Mouse (Mus musculus): Measurements from ENCODE around the gene Cux1. TPM values are rescaled to one million over a fixed set of nuclear protein-coding genes. Genes with fewer than 3 reads are reported as not detected.
A peak's percentile ranks its signal among the peaks of the same experiment; 100 is the strongest.

Gene Cux1
- 45.9 and 46.6 TPM in 2 replicates for polyA plus RNA-seq (2012; rRNA removed)

DNA sequence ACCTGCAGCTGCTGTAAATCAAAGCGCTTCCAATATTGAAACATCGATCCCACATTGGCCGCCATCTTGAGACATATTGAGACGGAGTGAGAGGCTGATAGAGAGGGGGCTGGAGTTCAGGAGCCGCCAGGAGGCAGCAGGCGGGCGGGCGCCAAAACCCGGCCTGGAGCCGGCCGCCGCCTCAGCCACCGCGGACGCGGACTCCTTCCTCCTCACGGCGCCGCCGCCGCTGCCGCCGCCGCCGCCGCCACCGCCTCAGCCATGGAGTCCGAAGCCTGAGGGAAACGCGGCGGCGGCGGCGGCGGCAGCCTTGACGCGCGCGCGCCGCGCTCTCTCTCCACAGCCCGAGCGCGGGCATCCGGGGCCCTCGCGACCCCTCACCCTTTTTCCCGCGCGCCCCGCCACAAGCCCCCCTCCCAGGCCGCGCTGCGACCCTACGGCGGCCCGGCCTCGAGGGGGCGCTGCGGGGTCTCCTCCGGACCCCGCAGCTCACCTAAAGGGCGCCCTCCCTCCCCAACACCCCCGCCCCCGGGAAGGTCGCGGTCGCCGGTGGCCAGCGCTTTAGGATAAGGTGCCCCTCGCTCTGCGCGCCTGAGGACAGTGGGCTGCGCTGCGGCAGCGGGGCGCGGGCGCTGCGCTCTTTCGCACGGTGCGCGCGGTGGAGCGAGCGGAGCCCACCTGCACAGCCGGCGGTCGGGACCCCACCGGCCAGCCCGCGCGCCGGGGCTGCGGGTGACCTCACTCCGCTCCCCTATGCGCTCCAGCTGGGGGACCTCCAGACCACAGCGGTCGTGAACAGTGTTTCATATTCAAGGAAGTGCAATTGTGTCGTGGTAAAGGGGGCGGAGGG, at the start of gene Cux1:
Gene Cux1 (minus strand): TSS at position 315 of the 850 bp plus-strand sequence.
- WGBS, result under 1% methylated on average over 70 of the region's 103 CpGs

DNA sequence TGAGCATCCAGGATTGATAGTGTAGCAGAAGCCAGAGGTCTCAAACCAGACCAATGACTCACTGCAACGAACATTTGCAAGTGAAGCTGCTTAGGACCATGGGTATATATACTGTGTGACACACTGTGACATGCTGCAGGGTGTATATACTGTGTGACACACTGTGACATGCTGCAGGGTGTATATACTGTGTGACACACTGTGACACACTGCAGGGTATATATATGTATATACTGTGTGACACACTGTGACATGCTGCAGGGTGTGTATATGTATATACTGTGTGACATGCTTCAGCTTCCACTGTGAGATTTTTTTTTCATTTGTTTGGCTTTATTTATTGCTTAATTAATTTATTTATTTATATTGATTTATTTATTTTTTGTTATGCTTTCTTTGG, 45.1 kb upstream of the Cux1 start:
- Histone ChIP-seq H3K4me1 (ENCODE audit: control insufficient read depth, insufficient read depth, low read length) (peaks cover 3% of the 10 kb centered on the region; the same call in 1 of the 2 replicates), H3K4me3 (replicated peaks; ENCODE audit: extremely low read depth, low read depth, low read length) (no peak overlapping the region)
- 69% methylated on average over 1 of the region's 1 CpGs for WGBS
- TF ChIP-seq POLR2A (IDR thresholded peaks at IDR 0.05; ENCODE audit: borderline replicate concordance, extremely low read depth, low read depth, low read length) (no peak), CTCF (IDR thresholded peaks at IDR 0.05; ENCODE audit: insufficient read depth, low read length) (no peak)
- no peak for DNase-seq

More for the DNA sequence above, at the start of gene Cux1:
- peak; percentile 75 for DNase-seq
- Histone ChIP-seq H3K4me1 (ENCODE audit: control insufficient read depth, insufficient read depth, low read length) (peaks cover 6% of the 10 kb centered on the region), H3K4me3 (replicated peaks; ENCODE audit: extremely low read depth, low read depth, low read length) (peak within 1 kb of the TSS; percentile 93)
- no peak for TF ChIP-seq CTCF (IDR thresholded peaks at IDR 0.05; ENCODE audit: insufficient read depth, low read length)
- TF ChIP-seq POLR2A (IDR thresholded peaks at IDR 0.05; ENCODE audit: borderline replicate concordance, extremely low read depth, low read depth, low read length), result 0 out of 2 replicates have a peak, but pooled peaks have one; percentile 13

DNA sequence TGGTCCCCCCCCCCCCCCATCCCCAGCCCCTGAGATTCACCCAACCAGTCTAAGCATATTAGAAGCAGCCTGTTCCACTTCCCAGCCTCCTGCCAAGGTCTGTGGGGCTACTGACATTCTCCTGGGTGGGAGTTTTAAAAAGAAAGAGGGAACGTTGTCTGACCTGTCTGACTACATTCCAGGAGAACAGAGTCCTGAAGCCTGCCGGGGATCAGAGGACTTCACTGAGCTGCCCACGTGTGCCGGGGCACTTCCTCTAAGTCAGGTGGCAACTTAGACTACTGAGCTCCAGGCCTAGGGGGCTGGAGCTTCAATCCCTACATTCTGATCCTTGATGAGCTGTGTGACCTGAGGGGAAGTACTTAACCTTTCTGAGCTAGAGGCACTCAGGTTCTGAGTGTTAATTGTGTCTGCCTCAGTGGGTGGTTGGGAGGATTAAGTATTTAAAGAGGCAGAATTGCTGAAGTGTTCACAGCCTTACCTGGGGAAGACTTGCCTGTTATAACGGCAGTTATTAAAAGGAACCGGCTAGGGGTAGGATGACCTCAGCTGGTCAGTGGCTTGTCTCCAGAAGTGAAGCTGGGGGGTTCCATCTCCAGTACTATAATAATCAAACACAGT, 41.6 kb upstream of the Cux1 start:
- no peak for TF ChIP-seq CTCF (IDR thresholded peaks at IDR 0.05; ENCODE audit: insufficient read depth, low read length)
- no peak for TF ChIP-seq POLR2A (IDR thresholded peaks at IDR 0.05; ENCODE audit: borderline replicate concordance, extremely low read depth, low read depth, low read length)
- 54% methylated on average over 6 of the region's 6 CpGs for WGBS
- H3K4me1 ChIP-seq (ENCODE audit: control insufficient read depth, insufficient read depth, low read length), result peaks cover 3% of the 10 kb centered on the region; the same call in 1 of the 2 replicates
- no peak overlapping the region for H3K4me3 ChIP-seq (replicated peaks; ENCODE audit: extremely low read depth, low read depth, low read length)
- peak; percentile 22 for DNase-seq

DNA sequence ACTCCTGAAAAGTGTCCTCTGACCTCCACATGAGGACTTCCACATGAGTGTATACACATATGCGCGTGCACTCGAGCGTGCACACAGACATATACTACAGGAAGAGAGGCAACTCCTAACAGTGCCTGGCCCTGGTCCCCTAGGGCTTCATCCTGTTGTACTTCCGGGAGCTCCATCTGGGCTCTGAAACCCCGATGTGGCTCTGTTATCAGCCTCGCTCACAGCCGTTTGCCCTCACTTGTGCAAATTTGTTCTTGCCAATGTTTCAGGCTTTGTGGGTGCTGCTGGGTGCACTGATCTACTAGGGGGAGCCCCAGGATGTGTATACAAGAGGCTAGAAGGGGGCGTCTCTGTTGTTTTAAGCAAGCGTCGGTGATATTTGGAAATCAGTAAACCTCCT, 37.9 kb upstream of the Cux1 start:
- no peak for DNase-seq
- TF ChIP-seq CTCF (IDR thresholded peaks at IDR 0.05; ENCODE audit: insufficient read depth, low read length), result no peak
- no peak for TF ChIP-seq POLR2A (IDR thresholded peaks at IDR 0.05; ENCODE audit: borderline replicate concordance, extremely low read depth, low read depth, low read length)
- 42% methylated on average over 11 of the region's 11 CpGs for WGBS
- H3K4me1 ChIP-seq (ENCODE audit: control insufficient read depth, insufficient read depth, low read length), result peaks cover 3% of the 10 kb centered on the region; the same call in 1 of the 2 replicates
- no peak overlapping the region for H3K4me3 ChIP-seq (replicated peaks; ENCODE audit: extremely low read depth, low read depth, low read length)

DNA sequence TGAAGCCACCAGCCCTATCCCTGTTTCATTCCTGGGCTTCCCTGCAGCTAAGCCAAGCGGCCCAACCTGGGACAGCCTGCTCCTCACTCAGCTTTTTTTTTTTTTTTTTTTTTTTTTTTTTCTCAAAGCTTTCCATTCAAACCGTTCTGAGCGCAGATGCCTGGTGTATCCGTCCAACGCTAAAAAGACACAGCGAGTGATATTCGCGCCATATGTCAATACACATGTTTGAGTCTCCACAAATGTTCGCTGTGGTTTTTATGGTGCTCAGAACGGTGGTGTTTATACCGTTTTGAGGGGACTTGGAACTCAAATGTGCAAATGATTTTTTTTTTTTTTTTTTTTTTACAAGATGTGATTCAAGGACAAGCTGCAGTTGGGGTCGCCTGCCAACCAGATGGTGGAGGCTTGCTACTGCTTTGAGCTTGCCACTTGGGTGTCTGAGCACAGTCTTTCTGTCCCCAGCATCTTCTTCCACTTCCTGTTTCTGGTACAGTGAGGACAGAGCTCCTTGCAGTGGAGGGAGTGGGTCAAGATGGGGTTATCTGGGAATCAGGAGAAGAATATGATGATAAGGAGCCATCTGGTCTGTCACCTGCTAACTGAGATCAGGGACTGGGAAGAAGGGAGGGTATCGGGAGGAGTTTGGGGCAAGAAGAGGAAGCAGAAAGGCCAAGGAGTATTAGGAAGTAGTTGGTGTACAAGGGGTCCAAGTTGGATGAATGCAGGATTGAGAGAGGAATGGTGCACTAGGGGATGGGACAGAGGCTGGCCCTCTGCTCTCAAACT, 36.1 kb upstream of the Cux1 start:
- WGBS, result 83% methylated on average over 13 of the region's 13 CpGs
- DNase-seq, result no peak
- TF ChIP-seq CTCF (IDR thresholded peaks at IDR 0.05; ENCODE audit: insufficient read depth, low read length), result no peak
- TF ChIP-seq POLR2A (IDR thresholded peaks at IDR 0.05; ENCODE audit: borderline replicate concordance, extremely low read depth, low read depth, low read length), result no peak

DNA sequence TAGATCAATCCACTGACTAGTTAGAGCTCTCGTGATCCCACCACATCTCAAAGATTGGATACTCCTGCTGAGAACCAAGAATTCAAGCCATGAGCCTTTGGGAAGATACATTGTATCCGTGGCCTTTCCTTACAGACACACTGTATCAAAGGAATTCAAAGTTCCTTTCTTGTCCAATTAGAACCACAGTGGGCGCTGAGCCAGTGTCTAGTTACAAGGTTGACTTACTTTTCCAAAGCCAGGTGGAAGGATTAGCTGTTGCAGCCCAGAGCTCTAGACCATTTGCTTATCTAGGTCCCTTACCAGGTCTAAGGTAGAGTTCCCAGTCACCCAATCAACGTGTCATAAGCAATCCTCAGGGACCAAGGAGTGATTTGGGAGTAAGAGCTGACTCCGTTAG, 33.2 kb upstream of the Cux1 start:
- 81% methylated on average over 5 of the region's 5 CpGs for WGBS
- TF ChIP-seq POLR2A (IDR thresholded peaks at IDR 0.05; ENCODE audit: borderline replicate concordance, extremely low read depth, low read depth, low read length), result no peak
- TF ChIP-seq CTCF (IDR thresholded peaks at IDR 0.05; ENCODE audit: insufficient read depth, low read length), result no peak

More for the DNA sequence above, 36.1 kb upstream of the Cux1 start:
- no peak overlapping the region for H3K4me3 ChIP-seq (replicated peaks; ENCODE audit: extremely low read depth, low read depth, low read length)
- peaks cover 2% of the 10 kb centered on the region; the same call in 1 of the 2 replicates for H3K4me1 ChIP-seq (ENCODE audit: control insufficient read depth, insufficient read depth, low read length)

DNA sequence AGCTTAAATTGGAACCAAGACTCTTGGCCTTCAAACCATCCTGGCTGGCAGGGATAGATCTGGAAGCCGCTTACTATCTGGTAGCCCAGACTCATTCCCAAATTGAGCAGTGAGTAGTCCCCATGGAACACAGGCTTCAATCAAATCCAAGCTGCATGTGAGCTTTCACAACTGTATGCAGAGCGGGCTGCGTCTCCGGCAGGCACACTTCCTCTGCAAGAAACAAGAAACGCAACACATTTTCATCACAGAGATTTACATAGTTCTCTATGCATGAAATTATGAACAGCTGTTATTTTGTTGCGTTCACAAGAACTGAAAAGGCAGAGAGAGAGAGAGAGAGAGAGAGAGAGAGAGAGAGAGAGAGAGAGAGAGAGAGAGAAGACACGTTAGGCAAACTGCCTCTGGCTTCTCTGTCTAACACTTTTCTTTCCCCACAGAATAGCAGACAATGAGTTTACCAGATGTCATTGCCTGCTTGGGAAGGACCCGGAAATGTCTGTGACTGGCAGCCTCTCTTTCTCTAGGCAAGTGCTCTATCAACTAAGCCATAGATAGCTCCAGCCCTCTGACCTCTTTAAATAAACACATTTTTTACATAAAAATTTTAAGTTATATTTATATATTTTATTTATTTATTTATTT, 27.7 kb upstream of the Cux1 start:
- no peak for DNase-seq
- 44% methylated on average over 8 of the region's 8 CpGs for WGBS
- H3K4me1 ChIP-seq (ENCODE audit: control insufficient read depth, insufficient read depth, low read length), result no peaks in the 10 kb centered on the region
- TF ChIP-seq POLR2A (IDR thresholded peaks at IDR 0.05; ENCODE audit: borderline replicate concordance, extremely low read depth, low read depth, low read length) (no peak), CTCF (IDR thresholded peaks at IDR 0.05; ENCODE audit: insufficient read depth, low read length) (no peak)
- H3K4me3 ChIP-seq (replicated peaks; ENCODE audit: extremely low read depth, low read depth, low read length), result no peak overlapping the region

More for the DNA sequence above, 33.2 kb upstream of the Cux1 start:
- no peak for DNase-seq
- H3K4me1 ChIP-seq (ENCODE audit: control insufficient read depth, insufficient read depth, low read length), result no peaks in the 10 kb centered on the region
- no peak overlapping the region for H3K4me3 ChIP-seq (replicated peaks; ENCODE audit: extremely low read depth, low read depth, low read length)

DNA sequence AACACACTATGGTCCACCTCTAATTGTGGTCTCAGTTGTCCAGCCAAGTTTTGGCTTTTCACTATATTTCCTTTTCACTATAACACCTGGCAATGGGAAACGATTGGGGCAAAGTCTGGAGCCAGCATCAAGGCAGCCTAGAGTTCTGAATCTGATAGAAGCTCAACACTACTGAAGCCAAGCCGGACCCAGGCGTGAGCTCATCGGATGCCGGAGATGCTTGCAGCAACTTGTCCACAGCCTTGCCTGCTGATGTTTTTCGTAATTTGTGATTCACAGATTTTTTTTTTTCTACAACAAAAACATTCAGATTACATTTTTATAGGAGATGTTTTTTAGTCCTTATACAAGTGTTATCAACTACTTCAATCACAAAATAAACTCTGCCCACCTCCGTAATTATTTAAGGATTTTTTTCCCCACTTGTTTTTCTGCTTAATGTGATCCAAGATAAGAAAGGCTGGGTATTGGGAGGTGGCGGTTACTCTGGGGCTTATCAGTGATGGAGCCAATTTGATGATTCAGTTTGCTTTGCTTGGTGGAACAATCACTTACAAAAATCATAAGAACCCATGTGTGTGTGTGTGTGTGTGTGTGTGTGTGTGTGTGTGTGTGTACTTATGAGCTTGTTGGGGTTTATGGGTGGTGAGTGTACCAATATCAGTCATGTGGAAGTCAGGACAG, 24.7 kb upstream of the Cux1 start:
- TF ChIP-seq CTCF (IDR thresholded peaks at IDR 0.05; ENCODE audit: insufficient read depth, low read length) (no peak), POLR2A (IDR thresholded peaks at IDR 0.05; ENCODE audit: borderline replicate concordance, extremely low read depth, low read depth, low read length) (no peak)
- 67% methylated on average over 8 of the region's 8 CpGs for WGBS
- no peak for DNase-seq
- no peak overlapping the region for H3K4me3 ChIP-seq (replicated peaks; ENCODE audit: extremely low read depth, low read depth, low read length)
- H3K4me1 ChIP-seq (ENCODE audit: control insufficient read depth, insufficient read depth, low read length), result no peaks in the 10 kb centered on the region
